Mouse (Mus musculus): ENCODE data around the gene Slc27a2. TPM values are rescaled to one million over a fixed set of nuclear protein-coding genes. Genes with fewer than 3 reads are reported as not detected.
A peak's percentile ranks its signal among the peaks of the same experiment; 100 is the strongest.

Slc27a2 gene
- total RNA-seq, 2 experiments from 2014 or later = 0.04 to 0.10 TPM

DNA sequence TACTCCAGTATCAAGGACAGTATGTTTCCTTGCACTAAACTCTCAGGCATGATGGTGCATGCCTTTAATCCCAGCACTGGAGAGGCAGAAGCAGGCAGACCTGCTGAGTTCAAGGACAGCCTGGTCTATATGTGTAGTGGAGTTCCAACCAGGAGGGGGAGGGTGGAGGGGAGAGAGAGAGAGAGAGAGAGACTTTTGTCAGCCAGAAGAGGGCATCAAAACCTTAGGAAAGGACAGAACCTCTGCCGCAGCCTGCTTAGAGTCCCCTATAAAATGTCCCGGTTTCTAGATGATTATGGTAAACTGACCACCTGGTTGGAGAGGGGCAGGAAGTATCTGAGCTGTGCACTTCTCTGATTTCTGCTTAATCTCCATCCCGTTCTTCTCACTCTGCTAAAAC lies 46.8 kb downstream of the Slc27a2 start:
- ATAC-seq (replicated peaks; ENCODE audit: poor library complexity) = peak; percentile 54

DNA sequence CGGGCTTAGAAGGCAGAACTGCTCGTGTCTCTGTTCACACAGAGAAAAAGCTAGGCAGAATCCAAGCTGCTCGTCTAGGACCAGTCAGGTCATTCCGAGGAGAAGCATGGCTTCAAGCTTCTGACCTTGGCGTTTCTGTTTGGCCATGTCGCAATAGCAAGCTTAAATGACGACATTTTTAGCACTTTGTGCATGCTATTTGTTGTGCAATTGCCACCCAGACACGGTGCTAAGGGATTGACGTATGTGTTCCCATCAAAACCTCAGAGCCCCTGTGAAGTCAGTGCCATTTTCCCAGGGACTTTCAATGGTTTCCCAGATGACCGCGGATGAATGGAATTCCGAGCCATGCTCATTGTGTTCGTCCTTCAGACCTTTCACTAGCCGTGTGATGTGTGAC lies 48.3 kb downstream of the Slc27a2 start:
- peak; percentile 38 for ATAC-seq (replicated peaks; ENCODE audit: poor library complexity)

DNA sequence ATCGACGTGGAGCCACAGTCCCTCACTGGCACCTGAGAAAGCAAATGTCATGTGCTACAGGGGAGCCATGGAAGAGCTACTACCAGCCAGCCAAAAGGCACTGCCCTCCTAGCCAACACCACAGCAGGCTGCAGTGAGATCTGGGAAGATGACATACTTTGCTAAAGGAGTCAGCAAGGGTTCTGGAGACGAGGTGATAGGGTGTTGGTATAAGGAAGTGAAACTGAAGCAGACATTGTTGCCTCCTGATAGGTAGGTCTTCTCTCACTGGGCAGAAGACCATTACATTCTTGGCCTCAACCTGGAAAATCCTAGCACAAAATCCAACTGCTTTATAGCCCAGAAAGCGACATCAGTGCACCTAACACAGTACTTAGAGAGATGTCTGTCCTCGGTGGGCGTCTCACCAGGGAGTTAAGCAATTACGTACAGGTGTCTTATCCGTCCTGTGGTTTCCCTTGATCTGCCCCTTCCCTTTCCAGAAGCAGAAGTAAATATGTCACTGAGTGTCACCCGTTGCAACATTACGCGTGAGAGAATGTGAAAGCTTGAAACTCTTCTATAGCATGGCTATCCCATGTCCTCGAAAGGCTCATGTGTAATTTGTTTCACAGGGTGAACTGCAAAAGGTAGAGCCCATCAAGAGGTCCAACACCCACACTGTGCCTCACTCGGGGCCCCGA lies 49.9 kb downstream of the Slc27a2 start:
- peak; percentile 68 for ATAC-seq (replicated peaks; ENCODE audit: poor library complexity)

DNA sequence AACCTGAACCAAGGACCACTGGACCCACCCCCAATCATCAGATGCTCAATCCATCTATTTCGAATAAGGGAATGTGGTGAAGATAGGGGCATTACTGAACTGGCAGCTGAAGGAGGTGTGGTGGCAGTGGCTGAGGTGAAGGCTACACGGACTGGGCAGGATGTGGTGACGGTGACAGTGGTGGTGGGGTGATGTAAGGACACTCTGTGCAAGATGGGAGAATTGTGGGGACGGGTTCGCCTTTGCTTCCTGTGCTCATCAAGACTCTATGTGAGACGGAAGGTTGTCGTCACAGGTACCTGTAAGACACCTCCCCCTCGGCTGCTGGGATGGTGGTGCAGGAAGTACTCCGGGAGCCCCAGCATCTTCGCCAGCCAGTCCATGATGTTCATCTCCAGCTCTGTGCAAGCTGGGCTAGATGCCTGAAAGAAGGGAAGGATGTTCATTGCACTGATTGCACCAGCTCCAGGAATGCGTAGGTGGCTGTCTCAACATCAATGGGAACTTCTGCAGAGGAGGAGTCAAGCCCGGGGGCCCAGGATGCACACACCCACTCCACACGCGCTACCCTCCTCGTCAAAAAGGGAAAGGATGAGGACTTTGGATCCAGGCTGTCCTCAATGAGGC lies 54.0 kb downstream of the Slc27a2 start:
- ATAC-seq (replicated peaks; ENCODE audit: poor library complexity) = peak; percentile 72

DNA sequence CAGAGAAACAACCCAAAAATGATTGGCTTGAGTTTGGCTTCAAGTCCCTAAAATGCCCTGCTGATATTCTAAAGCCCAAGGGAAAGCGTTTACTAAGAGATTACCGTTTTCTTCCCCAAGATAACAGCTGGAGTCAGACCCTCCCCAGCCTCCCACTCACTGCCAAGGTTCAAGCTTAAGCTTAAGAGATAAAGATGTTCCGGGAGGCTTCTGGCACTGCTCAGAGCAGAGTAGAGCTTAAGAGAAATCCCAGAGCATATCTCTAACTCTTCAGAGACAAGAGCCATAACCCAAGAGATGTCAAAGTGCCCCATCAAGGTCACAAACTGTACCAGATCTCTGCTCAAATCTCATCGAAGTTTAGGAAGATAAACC lies 54.5 kb downstream of the Slc27a2 start:
- no peak for ATAC-seq (replicated peaks; ENCODE audit: poor library complexity)

DNA sequence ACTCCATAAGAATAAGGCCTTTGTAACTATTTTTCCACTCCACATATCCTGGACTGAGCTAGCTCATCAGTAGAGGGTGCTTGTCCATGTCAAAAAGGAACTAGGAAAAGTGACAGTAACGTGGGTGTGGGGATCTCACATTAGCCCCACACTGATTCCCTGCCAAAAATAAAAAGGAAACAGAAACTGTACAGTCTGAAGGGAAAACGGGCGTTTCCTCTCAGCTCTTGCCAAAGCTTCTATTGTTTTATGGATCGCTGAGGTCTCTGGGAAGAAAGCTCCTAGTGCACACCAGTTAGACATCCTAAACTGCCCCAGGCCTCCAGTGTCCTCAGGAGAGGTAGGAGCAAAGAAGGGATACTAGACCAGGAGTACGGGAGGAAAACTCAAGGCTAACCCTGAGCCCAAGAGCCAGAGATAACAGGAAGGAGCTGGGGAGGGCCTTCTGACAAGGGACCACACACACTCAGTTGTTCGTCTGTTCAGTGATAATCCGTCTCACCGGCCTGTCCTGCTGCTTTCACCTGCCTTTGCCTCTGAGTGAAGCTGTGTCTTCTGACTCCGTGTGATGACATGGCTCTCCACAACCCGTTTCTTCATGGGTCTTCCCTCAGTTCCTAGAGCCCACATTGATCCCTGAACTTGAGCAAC lies 55.5 kb downstream of the Slc27a2 start:
- ATAC-seq (replicated peaks; ENCODE audit: poor library complexity) = peak; percentile 33

DNA sequence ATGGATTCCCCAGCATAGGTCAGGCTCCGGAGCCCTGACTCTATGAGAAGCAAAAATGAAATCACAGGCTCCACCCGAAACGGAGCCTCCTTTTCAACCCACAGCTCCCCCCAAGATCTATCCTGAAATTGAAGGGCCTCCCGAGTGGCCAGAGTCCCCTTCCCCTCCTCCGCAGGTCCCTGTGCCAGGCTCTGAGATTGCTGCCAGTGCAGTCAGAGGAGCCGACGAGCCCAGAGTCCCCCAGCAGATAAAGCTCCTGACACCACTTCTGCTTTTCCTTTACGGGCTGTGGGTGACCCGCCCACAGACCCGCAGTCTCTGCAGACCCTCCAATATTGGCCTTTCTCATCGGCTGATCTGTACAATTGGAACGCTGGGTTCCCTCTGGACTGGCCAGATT lies 57.4 kb downstream of the Slc27a2 start:
- ATAC-seq (replicated peaks; ENCODE audit: poor library complexity) = peak; percentile 50; the same call in 1 of the 2 replicates

DNA sequence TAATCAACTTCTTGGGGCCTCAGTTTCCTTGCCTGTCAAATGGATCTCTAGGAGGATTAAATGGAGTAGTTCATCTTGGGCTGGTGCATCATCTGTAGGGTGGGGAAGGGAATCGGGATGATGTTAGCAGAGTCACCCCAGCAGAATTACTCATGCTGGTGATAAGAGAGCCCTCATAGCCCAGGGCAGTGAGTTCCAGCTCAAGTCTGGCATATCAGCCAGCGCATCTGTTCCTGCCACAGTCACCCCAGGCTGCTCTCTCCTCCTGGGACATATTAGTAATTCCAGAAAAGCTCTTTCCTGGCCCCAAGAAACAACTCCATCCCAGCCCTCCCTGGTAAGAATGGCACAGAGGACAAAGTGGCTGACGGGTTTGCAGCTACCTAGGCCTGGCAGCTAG lies 63.1 kb downstream of the Slc27a2 start:
- ATAC-seq (replicated peaks; ENCODE audit: poor library complexity) = no peak

DNA sequence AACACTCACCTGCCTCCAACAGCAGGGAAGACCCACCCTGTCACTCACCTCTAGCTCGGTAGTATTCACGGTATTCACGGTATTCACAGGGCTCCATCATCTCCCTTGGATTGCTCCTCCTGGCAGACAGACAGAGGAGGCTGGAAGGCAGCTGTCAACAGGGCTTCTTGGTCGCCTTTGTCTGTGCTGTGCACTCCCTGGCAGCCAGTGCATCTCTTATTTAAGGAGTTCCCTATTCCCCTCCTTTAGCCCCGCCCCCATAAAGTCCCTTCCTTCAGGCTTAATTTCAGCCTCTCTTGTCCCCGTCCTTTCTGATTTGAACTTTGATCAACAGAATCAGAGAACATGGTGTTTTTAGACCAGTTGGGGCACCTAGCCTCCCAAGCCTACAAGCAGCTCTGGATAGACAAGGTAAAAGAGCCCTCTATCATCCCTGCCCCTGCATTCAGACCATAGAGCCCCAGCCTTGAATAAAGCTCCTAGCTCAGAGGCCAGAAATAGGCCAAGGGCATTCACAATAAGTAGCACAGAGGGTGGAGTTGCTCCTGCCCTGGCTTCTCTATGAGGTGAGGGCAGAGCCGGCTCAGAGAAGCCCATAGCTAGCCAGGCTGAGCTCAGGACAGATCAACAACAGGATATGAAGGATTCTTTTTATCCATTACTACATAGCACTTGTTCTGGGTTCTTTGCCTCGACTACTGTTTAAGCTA lies 66.4 kb downstream of the Slc27a2 start:
- ATAC-seq (replicated peaks; ENCODE audit: poor library complexity) = peak; percentile 71

DNA sequence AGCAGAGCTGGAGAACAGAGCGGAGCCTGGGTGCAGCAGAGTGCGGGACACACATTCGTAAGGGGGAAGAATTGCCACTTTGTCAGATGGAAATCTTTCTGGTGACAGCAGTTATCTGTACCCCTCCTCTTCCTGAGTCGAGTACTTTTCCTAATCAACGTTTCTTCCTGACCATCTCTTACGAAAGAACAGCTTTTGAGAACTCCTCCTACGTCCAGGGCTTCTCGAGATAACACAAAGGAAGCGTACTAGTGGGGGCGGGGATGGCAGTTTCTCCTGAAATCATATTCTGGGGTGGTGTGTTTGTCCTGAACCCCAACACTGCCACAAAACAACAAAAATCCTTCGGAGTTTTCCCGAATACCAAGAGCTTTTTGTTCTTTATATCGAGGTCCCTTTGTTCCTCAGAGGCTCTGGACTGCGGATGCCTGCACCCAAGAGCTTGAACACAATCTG lies 67.1 kb downstream of the Slc27a2 start, which contains the start of gene Hdc:
Hdc (minus strand) TSS at position 51 of the 456 bp plus-strand sequence.
- peak; percentile 63 for ATAC-seq (replicated peaks; ENCODE audit: poor library complexity)

DNA sequence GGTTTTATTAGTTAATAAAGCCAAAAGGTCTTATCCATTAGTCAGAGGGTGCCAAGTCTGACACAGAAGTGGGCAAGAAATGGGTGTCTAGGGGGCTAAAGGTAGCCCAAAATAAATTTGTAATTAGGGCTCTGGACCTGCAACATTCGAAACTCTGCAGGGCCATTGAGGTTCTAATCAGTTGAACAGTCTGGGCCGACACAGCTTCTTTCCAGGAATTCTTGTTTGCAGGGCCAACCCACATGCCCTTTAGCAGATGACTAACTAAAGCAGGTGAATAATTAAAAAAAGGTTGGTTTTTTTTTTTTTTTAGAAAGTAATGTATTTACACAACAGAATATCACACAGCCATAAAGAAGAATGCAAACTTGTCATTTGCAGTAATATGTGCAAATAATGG lies 70.2 kb downstream of the Slc27a2 start:
- no peak for ATAC-seq (replicated peaks; ENCODE audit: poor library complexity)

DNA sequence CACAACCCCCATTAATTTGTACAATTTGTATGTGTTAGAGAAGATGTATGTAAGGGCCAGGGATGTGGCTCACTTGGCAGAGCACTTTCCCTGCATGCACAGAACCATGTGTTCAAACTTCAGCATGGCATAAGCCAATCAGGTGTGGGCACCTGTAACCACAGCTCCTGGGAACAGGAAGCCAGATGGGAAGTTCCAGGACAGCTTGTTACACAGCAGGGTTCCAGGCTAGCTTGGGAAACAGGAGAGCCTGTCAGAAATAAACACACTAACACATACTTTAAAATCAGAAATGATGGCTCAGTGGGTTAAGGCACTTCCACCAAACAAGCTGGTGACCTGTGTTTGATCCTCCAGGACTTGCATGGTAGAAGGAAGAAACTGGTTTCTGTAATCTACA lies 70.9 kb downstream of the Slc27a2 start:
- ATAC-seq (replicated peaks; ENCODE audit: poor library complexity) = no peak

DNA sequence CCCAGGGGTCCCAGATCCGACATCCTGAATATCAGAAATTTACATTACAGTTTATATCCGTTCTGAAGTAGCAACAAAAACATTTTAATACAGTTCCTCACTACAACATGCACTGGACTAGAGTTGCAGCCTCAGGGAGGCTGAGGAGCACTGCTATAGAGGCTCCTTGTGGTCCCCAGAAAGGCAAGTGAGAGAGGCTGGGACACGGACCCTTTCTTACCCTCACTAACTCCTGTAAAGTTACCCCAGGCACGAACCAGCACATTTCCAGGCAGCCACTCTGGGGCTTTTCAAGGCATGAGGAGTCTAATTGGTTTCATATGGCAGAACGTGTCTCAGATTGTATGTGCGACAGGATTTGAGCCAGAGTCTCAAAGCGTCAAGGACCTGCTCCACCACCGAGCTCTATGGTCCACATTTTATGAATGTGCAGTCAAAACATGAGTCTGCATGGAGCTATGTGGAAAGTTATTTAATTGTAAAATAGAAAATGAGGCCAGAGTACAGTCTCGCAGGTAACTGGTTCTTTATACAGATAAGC lies 76.3 kb downstream of the Slc27a2 start:
- no peak for ATAC-seq (replicated peaks; ENCODE audit: poor library complexity)

DNA sequence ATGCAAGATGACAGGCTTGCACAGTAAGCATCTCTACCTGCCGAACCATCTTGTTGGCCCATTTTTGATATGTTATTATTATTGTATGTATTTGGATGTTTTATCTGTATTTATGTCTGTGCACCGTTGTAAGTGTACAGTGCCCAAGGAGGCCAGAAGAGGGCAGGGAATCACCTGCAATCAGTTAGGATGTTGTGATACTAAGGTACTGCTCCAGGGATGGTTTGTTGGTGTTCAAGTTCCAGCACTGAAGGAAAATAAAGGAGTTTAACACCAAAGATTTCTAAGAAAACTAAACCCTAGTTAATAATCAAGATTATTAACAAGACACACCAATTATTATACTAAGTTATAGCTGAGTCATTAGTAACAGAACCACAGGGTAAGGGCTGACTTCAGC lies 81.0 kb downstream of the Slc27a2 start:
- no peak for ATAC-seq (replicated peaks; ENCODE audit: poor library complexity)

DNA sequence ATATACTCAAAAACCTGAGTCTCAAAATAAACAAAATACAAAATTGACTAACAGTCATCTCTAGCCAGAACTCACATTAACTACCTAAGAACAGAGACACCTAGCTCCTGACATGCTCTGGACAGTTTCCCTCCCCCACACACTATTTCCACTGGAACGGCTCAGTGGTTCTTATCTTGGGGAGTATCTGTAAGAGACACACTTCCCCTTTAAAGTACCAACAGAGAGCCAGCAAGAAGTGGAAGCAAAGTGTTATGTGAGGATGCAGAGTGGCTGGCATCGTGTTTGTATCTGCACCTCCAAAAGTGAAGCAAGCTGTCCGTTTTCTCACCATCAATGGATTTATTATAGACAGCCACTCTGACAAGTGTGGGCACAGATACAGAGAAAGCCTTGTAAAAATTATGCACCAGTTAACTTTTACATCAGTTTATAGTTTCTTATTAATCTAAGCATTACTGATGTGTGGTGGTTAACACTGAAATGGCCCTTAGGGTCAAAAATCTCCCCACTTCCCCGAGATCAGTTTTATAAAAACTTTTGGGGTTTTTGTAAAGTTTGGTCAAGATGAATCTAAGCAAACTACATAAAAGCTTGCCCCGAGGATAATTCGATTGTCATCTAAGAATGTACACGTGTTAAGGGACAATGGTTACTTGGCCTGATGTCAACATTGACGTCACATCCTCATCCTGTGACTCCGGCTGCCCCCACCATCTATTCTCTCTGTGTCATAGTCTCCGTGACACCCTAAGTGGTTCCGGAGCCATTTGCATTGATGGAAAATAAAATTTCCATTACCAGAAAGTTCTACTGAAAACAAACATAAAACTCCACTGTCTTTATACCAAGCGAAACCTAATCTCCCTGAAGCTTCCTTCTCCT lies 84.0 kb downstream of the Slc27a2 start:
- peak; percentile 92 for ATAC-seq (replicated peaks; ENCODE audit: poor library complexity)

Other genes starting within 250 kb of the Slc27a2 start
- 276 and 297 TPM in 2 replicates for gene Atp8b4, start 51.7 kb upstream of the Slc27a2 start, total RNA-seq (2015)
- 305 and 319 TPM in 2 replicates for gene Atp8b4, start 51.7 kb upstream of the Slc27a2 start, total RNA-seq (2017)
- gene Hdc, start 66.9 kb downstream of the Slc27a2 start, total RNA-seq (2015) = 51.3 and 54.1 TPM in 2 replicates
- 90.2 and 102 TPM in 2 replicates for gene Hdc, start 66.9 kb downstream of the Slc27a2 start, total RNA-seq (2017)
- 47.8 and 57.2 TPM in 2 replicates for gene Gabpb1, start 123.9 kb downstream of the Slc27a2 start, total RNA-seq (2015)
- 26.8 and 40.8 TPM in 2 replicates for gene Gabpb1, start 123.9 kb downstream of the Slc27a2 start, total RNA-seq (2017)
- 48.5 and 52.0 TPM in 2 replicates for gene Usp8, start 154.9 kb downstream of the Slc27a2 start, total RNA-seq (2015)
- gene Usp8, start 154.9 kb downstream of the Slc27a2 start, total RNA-seq (2017) = 52.0 and 62.6 TPM in 2 replicates
- 0.24 and 0.54 TPM in 2 replicates for gene Usp50, start 231.1 kb downstream of the Slc27a2 start, total RNA-seq (2015)
- gene Usp50, start 231.1 kb downstream of the Slc27a2 start, total RNA-seq (2017) = 0.12 and 0.14 TPM in 2 replicates